Mouse (Mus musculus): ENCODE data around the gene Hmbs. TPM values are rescaled to one million over a fixed set of nuclear protein-coding genes. Genes with fewer than 3 reads are reported as not detected.
"Not testable (repeated sequence)": the region's sequence is repeated elsewhere in the genome, so short reads cannot be mapped to it uniquely, and the experiment has no call there.

Gene Hmbs
- polyA plus RNA-seq, 1 experiment from 2014 or later = 103 TPM

DNA sequence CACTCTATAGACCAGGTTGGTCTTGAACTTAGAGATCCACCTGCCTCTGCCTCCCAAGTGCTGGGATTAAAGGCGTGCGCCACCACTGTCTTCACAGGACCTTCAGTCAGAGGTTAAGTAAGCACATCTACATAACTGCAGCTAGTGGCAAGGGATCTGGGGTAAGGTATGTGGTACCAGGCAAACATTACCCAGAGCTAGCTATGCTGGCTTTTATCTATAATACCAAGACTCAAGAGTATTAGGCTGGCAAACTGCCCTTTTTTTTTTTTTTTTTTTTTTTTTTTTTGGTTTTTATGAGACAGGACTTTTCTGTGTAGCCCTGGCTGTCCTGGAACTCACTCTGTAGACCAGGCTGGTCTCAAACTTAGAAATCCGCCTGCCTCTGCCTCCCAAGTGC lies 44.0 kb downstream of the Hmbs start:
- WGBS = 99% methylated on average over 3 of the region's 3 CpGs
- H3K36me3 ChIP-seq = peaks cover 71% of the 10 kb centered on the region

DNA sequence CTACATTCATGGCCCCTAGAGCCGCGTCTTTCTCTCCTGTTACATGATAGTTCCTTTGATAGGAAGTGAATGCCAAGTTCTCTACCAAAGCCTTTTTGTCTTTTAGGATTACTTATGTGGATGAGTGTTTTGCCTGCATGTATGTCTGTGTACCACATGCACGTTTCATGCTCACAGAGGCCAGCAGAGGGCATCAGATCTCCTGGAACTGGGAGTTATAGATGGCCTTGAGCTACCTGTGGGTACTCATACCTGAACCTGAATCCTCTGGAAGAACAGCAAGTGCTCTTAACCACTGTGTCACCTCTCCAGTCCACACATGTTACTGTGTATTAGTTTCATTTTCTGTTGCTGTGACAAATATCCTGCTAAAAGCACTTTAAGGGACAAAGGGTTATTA lies 51.5 kb downstream of the Hmbs start:
- no peaks in the 10 kb centered on the region for H3K27me3 ChIP-seq
- no peak overlapping the region for H3K27ac ChIP-seq
- WGBS = 69% methylated on average over 3 of the region's 3 CpGs
- no peak for ATAC-seq (ENCODE audit: low FRiP score)
- no peaks in the 10 kb centered on the region for H3K9me3 ChIP-seq (replicated peaks)
- no peak overlapping the region for H3K4me2 ChIP-seq (replicated peaks)
- H3K36me3 ChIP-seq = peaks cover 68% of the 10 kb centered on the region
- H3K4me1 ChIP-seq = peaks cover 12% of the 10 kb centered on the region
- H3K4me3 ChIP-seq = no peak overlapping the region
- H3K9ac ChIP-seq = no peak overlapping the region

More for the DNA sequence above, 44.0 kb downstream of the Hmbs start:
- not testable (repeated sequence) for H3K4me3 ChIP-seq; H3K9me3 ChIP-seq (replicated peaks); H3K27ac ChIP-seq; H3K9ac ChIP-seq; H3K27me3 ChIP-seq; H3K4me2 ChIP-seq (replicated peaks); H3K4me1 ChIP-seq; ATAC-seq (ENCODE audit: low FRiP score)

DNA sequence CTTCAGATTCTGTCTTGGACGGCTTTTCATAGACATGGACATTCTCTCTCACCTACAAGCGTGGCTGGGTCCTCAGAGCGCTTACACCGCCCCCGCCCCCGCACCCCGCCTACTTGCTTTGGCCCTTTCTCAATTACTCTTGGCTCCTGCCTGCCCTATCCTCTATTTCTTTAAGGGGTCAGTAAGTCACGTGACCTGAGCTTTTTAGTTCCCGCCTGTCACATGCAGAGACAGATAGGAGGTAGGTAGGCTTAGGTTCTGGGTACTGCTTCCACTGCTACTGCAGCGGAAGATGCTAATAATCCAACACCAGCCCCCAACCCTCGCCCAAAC lies 55.1 kb downstream of the Hmbs start:
- no peak overlapping the region for H3K9ac ChIP-seq
- peak overlapping the region; percentile 74; the same call in 1 of the 2 replicates for H3K27ac ChIP-seq
- 6% methylated on average over 11 of the region's 11 CpGs for WGBS

DNA sequence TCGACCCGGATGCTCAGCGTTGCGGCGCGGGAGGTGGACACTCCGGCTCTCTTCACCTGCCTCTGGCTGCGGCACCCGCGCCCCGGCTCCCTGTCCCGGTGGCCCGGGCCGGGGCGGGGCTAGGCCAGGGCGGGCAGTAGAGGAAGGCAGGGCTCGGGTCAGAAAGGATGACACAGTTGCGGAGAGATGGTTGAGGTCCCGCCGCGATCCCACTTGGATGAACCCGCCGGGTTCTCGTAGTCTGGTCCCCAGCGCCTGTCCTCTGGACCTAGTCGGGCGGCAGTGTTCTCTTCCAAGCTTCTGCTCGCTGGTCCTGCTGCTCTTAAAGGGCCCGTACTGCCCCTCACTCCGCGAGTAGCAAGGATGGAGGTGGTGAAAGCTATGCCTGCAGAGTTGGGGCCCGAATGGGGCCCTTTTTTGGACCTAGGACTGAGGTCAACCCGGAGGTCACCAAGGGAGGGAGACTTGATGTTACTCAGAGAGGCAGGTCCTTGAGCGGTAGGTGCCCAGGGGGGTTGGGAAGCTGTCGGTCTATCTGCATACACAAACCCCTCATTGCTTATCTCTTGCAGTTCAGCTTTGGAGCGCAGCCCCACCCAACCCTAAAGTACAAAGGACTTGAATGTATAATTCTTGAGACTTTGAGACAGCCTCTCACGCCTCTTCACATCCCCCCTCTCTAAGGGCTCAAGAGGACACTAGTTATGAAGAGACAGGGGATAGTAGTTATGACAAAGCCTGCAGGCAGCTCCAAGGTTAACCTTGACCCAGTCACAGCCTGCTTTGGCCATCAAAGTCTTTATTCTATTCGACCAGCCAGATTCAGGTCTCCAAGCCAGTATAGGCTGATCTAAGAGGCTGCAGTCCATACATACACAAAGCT lies 55.7 kb downstream of the Hmbs start, which contains the start of gene Abcg4:
Gene Abcg4 (minus strand): TSS at position 540 of the 883 bp plus-strand sequence.
- Histone ChIP-seq H3K4me2 (replicated peaks) (peak within 1 kb of the TSS; percentile 90), H3K36me3 (peaks cover 29% of the 10 kb centered on the region), H3K27me3 (peaks cover 16% of the 10 kb centered on the region), H3K9ac (peak within 1 kb of the TSS; percentile 85), H3K9me3 (replicated peaks) (no peaks in the 10 kb centered on the region), H3K27ac (peak within 1 kb of the TSS; percentile 74), H3K4me1 (peaks cover 27% of the 10 kb centered on the region), H3K4me3 (peak within 1 kb of the TSS; percentile 71)
- peak; percentile 76 for ATAC-seq (ENCODE audit: low FRiP score)
- 1% methylated on average over 36 of the region's 38 CpGs for WGBS

More for the DNA sequence above, 55.1 kb downstream of the Hmbs start:
- Histone ChIP-seq H3K4me2 (replicated peaks) (peak overlapping the region; percentile 90), H3K4me1 (peaks cover 27% of the 10 kb centered on the region), H3K27me3 (peaks cover 16% of the 10 kb centered on the region), H3K36me3 (peaks cover 35% of the 10 kb centered on the region), H3K9me3 (replicated peaks) (no peaks in the 10 kb centered on the region), H3K4me3 (peak overlapping the region; percentile 71)
- ATAC-seq (ENCODE audit: low FRiP score) = peak; percentile 8; the same call in 1 of the 2 replicates

DNA sequence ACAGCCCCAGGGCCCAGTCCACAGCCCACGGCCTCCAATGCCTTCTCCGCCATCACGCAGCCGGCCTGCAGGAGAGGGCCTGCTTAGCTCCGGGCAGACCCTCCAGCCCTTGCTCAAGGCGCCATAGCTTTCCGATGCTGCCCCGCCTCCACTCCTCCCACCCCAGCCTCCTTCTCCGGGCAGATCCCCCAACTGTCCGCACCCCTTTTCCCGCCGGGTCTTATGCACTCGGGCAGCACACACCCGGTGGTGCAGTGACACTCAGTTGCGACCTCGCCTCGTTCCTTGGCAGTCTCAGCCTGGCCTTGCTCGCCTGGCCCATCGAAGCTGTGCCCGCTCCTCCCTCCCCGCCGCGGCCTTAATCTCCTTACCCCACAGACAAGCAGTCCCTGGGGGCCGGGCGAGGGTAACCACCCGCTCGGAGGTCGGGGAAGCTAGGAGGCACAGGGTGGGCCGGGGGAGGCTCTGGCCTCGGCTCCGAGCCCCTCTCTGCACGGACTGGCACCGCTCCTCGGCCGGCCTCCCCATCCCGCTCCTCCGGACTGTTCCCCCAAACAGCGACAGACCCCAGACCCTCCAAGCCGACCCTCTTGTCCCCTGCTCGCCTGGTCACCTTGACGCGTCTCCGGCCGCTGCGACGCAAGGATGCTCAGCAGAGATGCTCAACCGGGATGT lies 56.5 kb downstream of the Hmbs start:
- Histone ChIP-seq H3K4me1 (peaks cover 27% of the 10 kb centered on the region), H3K27me3 (peaks cover 16% of the 10 kb centered on the region), H3K4me2 (replicated peaks) (peak overlapping the region; percentile 90), H3K9ac (peak overlapping the region; percentile 85), H3K36me3 (peaks cover 21% of the 10 kb centered on the region), H3K27ac (peak overlapping the region; percentile 74), H3K9me3 (replicated peaks) (no peaks in the 10 kb centered on the region), H3K4me3 (peak overlapping the region; percentile 71)
- peak; percentile 65 for ATAC-seq (ENCODE audit: low FRiP score)
- under 1% methylated on average over 46 of the region's 47 CpGs for WGBS

DNA sequence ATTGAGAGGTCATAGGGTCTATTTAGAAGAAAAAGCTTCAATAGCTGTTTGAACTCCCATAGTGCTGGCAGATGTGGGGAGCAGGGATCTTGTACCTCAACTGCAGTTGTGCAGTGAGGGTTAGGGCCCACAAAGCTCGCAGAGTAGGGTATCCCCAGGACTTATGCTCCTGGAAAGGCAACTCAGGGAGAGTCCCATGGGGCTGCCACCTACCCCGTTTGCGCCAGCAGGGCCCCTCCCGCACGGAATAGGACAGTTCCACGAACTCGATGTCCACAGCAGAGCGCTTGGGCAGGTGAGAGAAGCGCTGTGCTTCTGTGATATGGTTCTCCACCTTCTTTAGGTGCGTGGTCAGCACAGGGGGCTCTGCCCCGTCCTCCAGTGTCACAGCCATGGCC lies 57.0 kb downstream of the Hmbs start:
- Histone ChIP-seq H3K27me3 (peaks cover 16% of the 10 kb centered on the region), H3K4me3 (peak overlapping the region; percentile 71), H3K4me1 (peaks cover 27% of the 10 kb centered on the region), H3K4me2 (replicated peaks) (peak overlapping the region; percentile 90), H3K27ac (0 out of 2 replicates have a peak overlapping the region, but pooled peaks have one; percentile 8), H3K9me3 (replicated peaks) (no peaks in the 10 kb centered on the region), H3K36me3 (peaks cover 17% of the 10 kb centered on the region), H3K9ac (peak overlapping the region; percentile 85)
- 6% methylated on average over 11 of the region's 11 CpGs for WGBS
- ATAC-seq (ENCODE audit: low FRiP score) = peak; percentile 12; the same call in 1 of the 2 replicates

Small RNA genes within 50 kb of the gene (microRNA-seq; reads per million reads assigned to microRNA genes)
- gene Gm44335 = not detected

Other genes starting within 250 kb of the Hmbs start
- gene Mfrp, start 242.5 kb downstream of the Hmbs start, polyA plus RNA-seq (2016; fragmentation: Nextera tagmentation; extraction: Ambion mirVana) = 0.14 and 0.30 TPM in 2 replicates
- 1.4 and 1.8 TPM in 2 replicates for gene C1qtnf5, start 237.0 kb downstream of the Hmbs start, polyA plus RNA-seq (2016; fragmentation: Nextera tagmentation; extraction: Ambion mirVana)
- gene Gm49380, start 230.7 kb downstream of the Hmbs start, polyA plus RNA-seq (2016; fragmentation: Nextera tagmentation; extraction: Ambion mirVana) = 0.26 and 0.30 TPM in 2 replicates
- 57.1 and 61.4 TPM in 2 replicates for gene Rnf26, start 230.7 kb downstream of the Hmbs start, polyA plus RNA-seq (2016; fragmentation: Nextera tagmentation; extraction: Ambion mirVana)
- 14.5 and 15.4 TPM in 2 replicates for gene Mcam, start 209.8 kb downstream of the Hmbs start, polyA plus RNA-seq (2016; fragmentation: Nextera tagmentation; extraction: Ambion mirVana)
- 26.2 and 30.5 TPM in 2 replicates for gene Cbl, start 110.2 kb downstream of the Hmbs start, polyA plus RNA-seq (2016; fragmentation: Nextera tagmentation; extraction: Ambion mirVana)
- not detected in 2 replicates for gene Ccdc153, start 103.6 kb downstream of the Hmbs start, polyA plus RNA-seq (2016; fragmentation: Nextera tagmentation; extraction: Ambion mirVana)
- 0.15 TPM in 1 of 2 replicates, not detected in the other for gene Pdzd3, start 92.8 kb downstream of the Hmbs start, polyA plus RNA-seq (2016; fragmentation: Nextera tagmentation; extraction: Ambion mirVana)
- gene Nlrx1, start 75.6 kb downstream of the Hmbs start, polyA plus RNA-seq (2016; fragmentation: Nextera tagmentation; extraction: Ambion mirVana) = 5.1 and 5.6 TPM in 2 replicates
- gene Abcg4, start 55.6 kb downstream of the Hmbs start, polyA plus RNA-seq (2016; fragmentation: Nextera tagmentation; extraction: Ambion mirVana) = 12.9 and 13.5 TPM in 2 replicates
- gene Hinfp, start 38.6 kb downstream of the Hmbs start, polyA plus RNA-seq (2016; fragmentation: Nextera tagmentation; extraction: Ambion mirVana) = 28.9 and 32.5 TPM in 2 replicates
- 20.2 and 22.2 TPM in 2 replicates for gene C2cd2l, start 23.9 kb downstream of the Hmbs start, polyA plus RNA-seq (2016; fragmentation: Nextera tagmentation; extraction: Ambion mirVana)
- gene Dpagt1, start 18.2 kb downstream of the Hmbs start, polyA plus RNA-seq (2016; fragmentation: Nextera tagmentation; extraction: Ambion mirVana) = 37.3 and 41.3 TPM in 2 replicates
- 273 and 290 TPM in 2 replicates for gene H2afx, start 9.5 kb downstream of the Hmbs start, polyA plus RNA-seq (2016; fragmentation: Nextera tagmentation; extraction: Ambion mirVana)
- 35.2 and 36.2 TPM in 2 replicates for gene Vps11, start 17.4 kb upstream of the Hmbs start, polyA plus RNA-seq (2016; fragmentation: Nextera tagmentation; extraction: Ambion mirVana)
- 35.8 and 39.1 TPM in 2 replicates for gene Hyou1, start 35.3 kb upstream of the Hmbs start, polyA plus RNA-seq (2016; fragmentation: Nextera tagmentation; extraction: Ambion mirVana)
- 38.7 TPM in 2 replicates for gene Slc37a4, start 52.6 kb upstream of the Hmbs start, polyA plus RNA-seq (2016; fragmentation: Nextera tagmentation; extraction: Ambion mirVana)
- 1,265 and 1,340 TPM in 2 replicates for gene Rps25, start 62.9 kb upstream of the Hmbs start, polyA plus RNA-seq (2016; fragmentation: Nextera tagmentation; extraction: Ambion mirVana)
- gene Trappc4, start 63.4 kb upstream of the Hmbs start, polyA plus RNA-seq (2016; fragmentation: Nextera tagmentation; extraction: Ambion mirVana) = 256 and 259 TPM in 2 replicates
- 32.9 and 36.7 TPM in 2 replicates for gene Ccdc84, start 74.3 kb upstream of the Hmbs start, polyA plus RNA-seq (2016; fragmentation: Nextera tagmentation; extraction: Ambion mirVana)
- not detected in 2 replicates for gene Foxr1, start 96.9 kb upstream of the Hmbs start, polyA plus RNA-seq (2016; fragmentation: Nextera tagmentation; extraction: Ambion mirVana)
- gene Upk2, start 110.7 kb upstream of the Hmbs start, polyA plus RNA-seq (2016; fragmentation: Nextera tagmentation; extraction: Ambion mirVana) = not detected in 2 replicates
- 12.3 and 15.5 TPM in 2 replicates for gene Bcl9l, start 138.6 kb upstream of the Hmbs start, polyA plus RNA-seq (2016; fragmentation: Nextera tagmentation; extraction: Ambion mirVana)
- gene Cxcr5, start 217.6 kb upstream of the Hmbs start, polyA plus RNA-seq (2016; fragmentation: Nextera tagmentation; extraction: Ambion mirVana) = not detected in 2 replicates